Mouse (Mus musculus): ENCODE results near the gene Pcgf5. TPM values are rescaled to one million over a fixed set of nuclear protein-coding genes. Genes with fewer than 3 reads are reported as not detected.

Pcgf5 gene
- polyA plus RNA-seq, 1 experiment from 2014 or later, result 26.0 TPM

- Histone ChIP-seq H3K9ac (no peak overlapping the region), H3K27me3 (replicated peaks) (peaks cover 59% of the 10 kb centered on the region), H3K4me3 (no peak overlapping the region), H3K4me1 (peaks cover 8% of the 10 kb centered on the region; the same call in 1 of the 2 replicates), H3K9me3 (replicated peaks) (no peaks in the 10 kb centered on the region), H3K4me2 (no peak overlapping the region), H3K27ac (no peak overlapping the region), H3K36me3 (no peaks in the 10 kb centered on the region)
- 77% methylated on average over 9 of the region's 9 CpGs for WGBS (ENCODE audit: insufficient replicate concordance)
- ATAC-seq, result no peak
Measured at GRCm38 (mm10) chr19:36350870-36351269, 2.8 kb downstream of the Pcgf5 start.

GRCm38 (mm10) chr19:36362541-36362940, 14.4 kb downstream of the Pcgf5 start:
- no peak for ATAC-seq
- no peaks in the 10 kb centered on the region for H3K27me3 ChIP-seq (replicated peaks)
- H3K4me3 ChIP-seq, result no peak overlapping the region
- H3K36me3 ChIP-seq, result no peaks in the 10 kb centered on the region
- peaks cover 3% of the 10 kb centered on the region; the same call in 1 of the 2 replicates for H3K4me1 ChIP-seq
- no peak overlapping the region for H3K4me2 ChIP-seq
- no peaks in the 10 kb centered on the region for H3K9me3 ChIP-seq (replicated peaks)
- WGBS (ENCODE audit: insufficient replicate concordance), result 76% methylated on average over 5 of the region's 5 CpGs
- no peak overlapping the region for H3K9ac ChIP-seq
- H3K27ac ChIP-seq, result no peak overlapping the region

- H3K27ac ChIP-seq, result no peak overlapping the region
- peaks cover 3% of the 10 kb centered on the region; the same call in 1 of the 2 replicates for H3K4me1 ChIP-seq
- no peaks in the 10 kb centered on the region for H3K27me3 ChIP-seq (replicated peaks)
- no peaks in the 10 kb centered on the region for H3K36me3 ChIP-seq
- H3K4me3 ChIP-seq, result no peak overlapping the region
- no peaks in the 10 kb centered on the region for H3K9me3 ChIP-seq (replicated peaks)
- 52% methylated on average over 8 of the region's 8 CpGs for WGBS (ENCODE audit: insufficient replicate concordance)
- ATAC-seq, result no peak
- no peak overlapping the region for H3K4me2 ChIP-seq
- H3K9ac ChIP-seq, result no peak overlapping the region
Measured at GRCm38 (mm10) chr19:36364757-36365156, 16.6 kb downstream of the Pcgf5 start.

- Histone ChIP-seq H3K9me3 (replicated peaks) (no peaks in the 10 kb centered on the region), H3K9ac (no peak overlapping the region), H3K4me3 (no peak overlapping the region), H3K36me3 (no peaks in the 10 kb centered on the region), H3K4me1 (no peaks in the 10 kb centered on the region), H3K27ac (no peak overlapping the region), H3K27me3 (replicated peaks) (no peaks in the 10 kb centered on the region), H3K4me2 (no peak overlapping the region)
- WGBS (ENCODE audit: insufficient replicate concordance), result 32% methylated on average over 10 of the region's 10 CpGs
- no peak for ATAC-seq
Measured at GRCm38 (mm10) chr19:36371478-36371877, 23.4 kb downstream of the Pcgf5 start.

- Histone ChIP-seq H3K9me3 (replicated peaks) (no peaks in the 10 kb centered on the region), H3K4me3 (no peak overlapping the region), H3K4me1 (no peaks in the 10 kb centered on the region), H3K27me3 (replicated peaks) (0 out of 2 replicates have a peak, but pooled peaks cover 4% of the 10 kb centered on the region), H3K27ac (no peak overlapping the region), H3K36me3 (no peaks in the 10 kb centered on the region), H3K9ac (no peak overlapping the region), H3K4me2 (no peak overlapping the region)
- ATAC-seq, result no peak
- WGBS (ENCODE audit: insufficient replicate concordance), result 68% methylated on average over 6 of the region's 6 CpGs
Measured at GRCm38 (mm10) chr19:36373056-36373621, 25.0 kb downstream of the Pcgf5 start.

DNA sequence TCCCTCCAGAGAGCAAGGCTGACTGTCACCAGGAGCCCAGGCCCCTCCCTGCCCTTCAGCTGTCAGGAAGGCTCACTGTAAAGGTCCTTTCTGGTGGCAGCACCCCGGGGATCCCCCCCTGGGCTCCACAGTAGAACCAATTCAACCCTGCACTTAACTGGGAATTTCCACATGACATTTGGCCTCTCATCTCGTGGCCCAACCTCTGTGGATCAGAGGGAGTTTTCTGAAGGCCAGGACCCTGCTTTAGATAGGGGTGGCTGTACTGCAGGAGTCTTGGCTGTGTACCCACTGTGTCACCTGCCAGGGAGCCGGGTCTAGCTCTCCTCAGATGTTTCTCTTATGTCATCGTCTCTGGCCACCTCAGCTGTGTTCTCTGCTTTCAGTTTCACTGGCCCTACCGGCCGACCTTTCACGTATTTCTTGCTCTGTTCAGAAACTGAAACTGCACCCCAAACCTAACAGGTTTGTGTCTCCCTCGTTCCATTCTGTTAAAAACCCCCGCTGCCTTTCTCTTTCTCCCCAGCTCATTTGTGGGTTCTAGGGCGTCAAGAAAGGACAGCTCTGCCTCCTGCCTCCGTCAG, 27.2 kb downstream of the Pcgf5 start:
- Histone ChIP-seq H3K27me3 (replicated peaks) (0 out of 2 replicates have a peak, but pooled peaks cover 4% of the 10 kb centered on the region), H3K4me1 (no peaks in the 10 kb centered on the region), H3K9ac (no peak overlapping the region), H3K36me3 (no peaks in the 10 kb centered on the region), H3K4me2 (no peak overlapping the region), H3K27ac (no peak overlapping the region), H3K4me3 (no peak overlapping the region), H3K9me3 (replicated peaks) (no peaks in the 10 kb centered on the region)
- 66% methylated on average over 11 of the region's 11 CpGs for WGBS (ENCODE audit: insufficient replicate concordance)
- no peak for ATAC-seq

DNA sequence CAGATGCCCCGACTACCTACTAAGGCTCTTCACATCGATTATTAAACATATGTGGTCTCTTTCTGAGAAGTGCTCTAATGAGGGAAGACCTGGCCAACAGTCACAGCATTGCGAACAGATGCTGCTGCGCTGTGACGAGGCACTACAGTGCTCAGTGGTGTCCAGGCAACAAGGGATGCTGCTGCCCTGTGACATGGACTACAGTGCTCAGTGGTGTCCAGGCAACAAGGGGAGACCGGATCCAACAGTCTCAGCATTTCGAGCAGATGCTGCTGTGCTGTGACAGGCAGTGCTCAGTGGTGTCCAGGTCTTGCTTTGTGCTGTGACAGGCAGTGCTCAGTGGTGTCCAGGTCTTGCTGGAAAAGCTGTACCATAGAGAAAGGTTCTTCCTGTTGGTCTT, 29.6 kb downstream of the Pcgf5 start:
- H3K36me3 ChIP-seq, result no peaks in the 10 kb centered on the region
- no peak overlapping the region for H3K4me2 ChIP-seq
- no peak overlapping the region for H3K27ac ChIP-seq
- H3K4me3 ChIP-seq, result no peak overlapping the region
- ATAC-seq, result no peak
- H3K9me3 ChIP-seq (replicated peaks), result no peaks in the 10 kb centered on the region
- 74% methylated on average over 7 of the region's 7 CpGs for WGBS (ENCODE audit: insufficient replicate concordance)
- no peak overlapping the region for H3K9ac ChIP-seq
- 0 out of 2 replicates have a peak, but pooled peaks cover 4% of the 10 kb centered on the region for H3K27me3 ChIP-seq (replicated peaks)
- H3K4me1 ChIP-seq, result no peaks in the 10 kb centered on the region

GRCm38 (mm10) chr19:36378511-36379232, 30.6 kb downstream of the Pcgf5 start:
- no peak overlapping the region for H3K27ac ChIP-seq
- no peak overlapping the region for H3K4me3 ChIP-seq
- H3K36me3 ChIP-seq, result no peaks in the 10 kb centered on the region
- 71% methylated on average over 15 of the region's 15 CpGs for WGBS (ENCODE audit: insufficient replicate concordance)
- H3K4me2 ChIP-seq, result no peak overlapping the region
- no peaks in the 10 kb centered on the region for H3K9me3 ChIP-seq (replicated peaks)
- ATAC-seq, result no peak
- H3K4me1 ChIP-seq, result no peaks in the 10 kb centered on the region
- H3K27me3 ChIP-seq (replicated peaks), result 0 out of 2 replicates have a peak, but pooled peaks cover 4% of the 10 kb centered on the region
- no peak overlapping the region for H3K9ac ChIP-seq

GRCm38 (mm10) chr19:36382901-36383300, 34.8 kb downstream of the Pcgf5 start:
- WGBS (ENCODE audit: insufficient replicate concordance), result 80% methylated on average over 3 of the region's 3 CpGs
- 0 out of 2 replicates have a peak, but pooled peaks cover under 1% of the 10 kb centered on the region for H3K27me3 ChIP-seq (replicated peaks)
- H3K4me2 ChIP-seq, result no peak overlapping the region
- H3K9me3 ChIP-seq (replicated peaks), result no peaks in the 10 kb centered on the region
- H3K4me3 ChIP-seq, result no peak overlapping the region
- H3K36me3 ChIP-seq, result no peaks in the 10 kb centered on the region
- no peaks in the 10 kb centered on the region for H3K4me1 ChIP-seq
- no peak overlapping the region for H3K9ac ChIP-seq
- no peak for ATAC-seq
- no peak overlapping the region for H3K27ac ChIP-seq

DNA sequence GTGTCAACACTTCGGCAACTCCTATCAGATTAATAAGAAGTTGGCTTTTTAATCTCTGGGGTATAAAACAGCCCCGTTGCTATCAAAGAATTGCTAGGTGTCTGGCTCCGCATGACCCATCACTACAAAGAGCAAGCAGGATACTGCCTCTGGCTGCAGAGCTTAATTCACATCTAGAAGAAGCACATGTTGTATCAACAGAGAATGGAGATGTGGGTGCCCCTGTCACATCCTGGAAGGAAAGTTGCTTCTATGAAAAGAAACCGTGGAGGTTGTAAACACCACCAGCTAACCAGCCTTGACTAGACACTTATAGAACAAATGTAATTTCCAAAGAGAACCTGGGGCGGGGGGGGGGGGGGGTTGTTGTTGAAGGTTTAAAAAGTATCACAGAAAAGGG, 35.9 kb downstream of the Pcgf5 start:
- Histone ChIP-seq H3K4me2 (no peak overlapping the region), H3K9me3 (replicated peaks) (no peaks in the 10 kb centered on the region), H3K4me3 (no peak overlapping the region), H3K36me3 (no peaks in the 10 kb centered on the region), H3K27ac (no peak overlapping the region), H3K27me3 (replicated peaks) (no peaks in the 10 kb centered on the region), H3K4me1 (no peaks in the 10 kb centered on the region), H3K9ac (no peak overlapping the region)
- no peak for ATAC-seq
- 64% methylated on average over 5 of the region's 5 CpGs for WGBS (ENCODE audit: insufficient replicate concordance)

DNA sequence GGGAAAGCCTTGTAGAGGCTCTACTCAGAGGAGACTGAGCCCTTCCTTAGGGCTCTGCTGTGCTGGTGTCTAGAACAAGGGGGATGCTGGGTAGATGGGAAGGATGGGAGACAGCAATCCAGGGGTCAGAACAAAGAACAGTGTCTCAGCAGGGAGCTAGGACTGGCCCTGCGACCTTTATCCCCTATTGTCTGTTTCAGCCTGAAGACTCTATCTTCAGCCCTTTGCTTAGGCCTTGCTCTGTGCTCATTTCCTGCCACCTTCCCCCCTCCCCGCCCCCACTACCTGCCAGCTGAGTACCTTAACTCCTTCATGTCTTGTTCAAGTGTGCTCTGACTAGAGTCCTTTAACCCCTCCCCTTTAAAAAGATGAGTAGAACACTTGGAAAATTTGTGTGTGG, 36.3 kb downstream of the Pcgf5 start:
- whole genome bisulfite sequencing (ENCODE audit: insufficient replicate concordance), result 27% methylated on average over 2 of the region's 2 CpGs
- Histone ChIP-seq H3K27ac (no peak overlapping the region), H3K27me3 (replicated peaks) (no peaks in the 10 kb centered on the region), H3K4me3 (no peak overlapping the region), H3K9me3 (replicated peaks) (no peaks in the 10 kb centered on the region), H3K36me3 (no peaks in the 10 kb centered on the region), H3K4me1 (no peaks in the 10 kb centered on the region), H3K4me2 (no peak overlapping the region), H3K9ac (no peak overlapping the region)
- no peak for ATAC-seq

GRCm38 (mm10) chr19:36388502-36388901, 40.4 kb downstream of the Pcgf5 start:
- Histone ChIP-seq H3K27ac (no peak overlapping the region), H3K4me3 (no peak overlapping the region), H3K9me3 (replicated peaks) (no peaks in the 10 kb centered on the region), H3K9ac (no peak overlapping the region), H3K36me3 (no peaks in the 10 kb centered on the region), H3K27me3 (replicated peaks) (no peaks in the 10 kb centered on the region), H3K4me1 (no peaks in the 10 kb centered on the region), H3K4me2 (no peak overlapping the region)
- 65% methylated on average over 5 of the region's 5 CpGs for whole genome bisulfite sequencing (ENCODE audit: insufficient replicate concordance)
- no peak for ATAC-seq

Data from liver, embryonic 12.5 days (tissue).